Mouse (Mus musculus) adrenal gland, postnatal 0 days (tissue): ENCODE measurements around the gene Eif3b. TPM values are rescaled to one million over a fixed set of nuclear protein-coding genes. Genes with fewer than 3 reads are reported as not detected.

Experiments
- microRNA-seq: library from miRNA; unstranded; fragments of <30 nt; microRNA quantifications from one replicate; pipeline ENCODE4, GENCODE M21; 2016; ENCODE audit warnings: borderline replicate concordance; ENCODE audit not compliant: insufficient number of aligned reads
- polyA plus RNA-seq: library from polyadenylated mRNA; unstranded; fragments of >200 nt; fragmentation: Nextera tagmentation; extraction: Ambion mirVana; gene quantifications from 2 replicates; pipeline ENCODE4 v1.2.1, GENCODE M21; 2015

The Eif3b gene
- polyA plus RNA-seq = 68.2 and 81.5 TPM in 2 replicates

DNA sequence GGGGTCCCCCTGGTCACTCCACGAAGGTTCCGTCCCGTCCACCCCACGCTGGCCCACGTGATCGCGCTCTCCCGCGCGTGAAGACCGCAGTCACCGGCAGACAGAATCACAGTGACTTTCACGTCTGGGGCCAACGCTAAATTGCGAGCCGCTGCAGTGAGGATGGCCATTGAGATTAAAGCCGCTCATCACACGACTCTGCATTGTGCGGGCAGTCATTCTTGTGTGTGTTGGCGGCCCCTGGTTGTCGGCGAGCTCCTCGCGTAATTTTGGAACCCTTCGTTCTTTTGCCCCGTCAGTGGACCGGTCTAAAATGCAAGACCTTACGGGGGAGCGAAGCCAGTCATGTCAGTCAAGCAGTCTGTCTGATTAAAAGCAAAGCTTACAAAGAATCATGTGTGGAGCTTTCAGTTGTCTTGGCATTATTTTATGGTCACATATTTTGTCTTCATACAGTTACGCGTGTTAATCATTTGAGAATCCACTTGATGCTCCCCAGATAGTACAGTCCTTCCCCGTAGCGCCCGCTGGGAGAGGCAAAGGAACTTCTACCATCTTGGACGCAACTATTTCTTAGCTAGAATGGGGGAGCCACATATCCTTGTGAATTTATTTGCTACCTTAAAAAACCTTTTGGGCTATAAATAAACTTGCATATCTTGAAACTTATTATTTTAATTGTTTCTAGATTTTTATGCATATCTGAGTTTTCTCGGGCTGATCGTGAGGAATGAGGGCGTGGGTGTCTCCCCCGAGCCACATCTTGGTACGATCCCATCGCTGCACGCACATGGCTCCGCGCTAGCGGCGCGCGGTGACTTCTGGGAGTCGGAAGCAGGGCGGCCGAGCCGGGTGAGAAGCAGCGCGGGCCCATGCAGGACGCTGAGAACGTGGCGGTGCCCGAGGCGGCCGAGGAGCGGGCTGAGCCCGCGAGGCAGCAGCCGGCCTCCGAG is at the start of gene Eif3b:
Gene Eif3b, plus strand, starts transcription at position 840 of the 953 bp plus-strand sequence.

DNA sequence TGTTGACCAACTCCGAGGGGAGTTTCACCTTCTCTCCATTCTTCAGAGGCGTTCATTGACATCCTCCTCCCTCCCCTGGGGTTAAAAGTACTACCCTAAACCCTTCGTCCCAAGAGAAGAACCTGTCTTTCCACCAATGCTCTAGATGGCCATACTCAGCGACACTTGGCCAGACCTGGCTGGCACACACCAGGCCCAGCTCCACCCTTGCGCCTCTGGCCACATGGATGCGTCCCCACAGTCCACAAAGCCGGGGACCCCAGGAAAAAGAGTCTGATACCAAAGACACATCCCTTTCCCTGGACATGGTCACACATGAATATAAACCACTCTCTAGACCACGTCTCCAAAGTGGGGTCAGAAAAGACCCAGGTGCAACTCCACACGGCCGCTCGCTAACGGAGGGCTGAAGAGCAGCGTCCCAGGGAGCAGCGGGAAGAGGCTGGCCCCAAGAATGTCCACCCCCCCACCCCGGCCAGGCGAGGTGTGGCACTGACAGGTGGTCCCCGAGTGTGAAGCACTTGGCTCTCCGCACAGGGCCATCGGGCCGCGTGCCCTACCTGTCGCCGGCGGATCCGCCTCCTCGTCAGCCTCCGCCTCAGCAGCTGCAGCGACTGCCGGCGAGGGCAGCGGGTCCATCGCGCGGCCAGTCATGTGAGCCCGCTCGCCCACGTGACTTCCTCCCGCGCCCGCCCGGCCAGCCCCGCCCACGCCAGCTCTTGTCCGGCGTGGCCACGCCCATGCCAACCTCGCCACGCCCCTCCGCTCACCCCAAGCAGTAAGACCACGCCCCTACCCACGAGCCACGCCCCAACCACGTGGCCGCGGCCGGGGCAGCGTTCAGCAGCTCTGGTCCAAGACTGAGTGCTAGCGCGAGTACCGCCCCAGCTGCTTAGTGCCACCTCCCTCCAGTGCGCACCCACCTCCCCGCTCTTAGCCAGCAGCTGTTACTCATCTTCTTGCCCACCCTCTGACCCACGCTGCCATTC is 30.2 kb upstream of the Eif3b start, which contains the start of gene Snx8:
Gene Snx8, minus strand, starts transcription at position 675 of the 989 bp plus-strand sequence.

DNA sequence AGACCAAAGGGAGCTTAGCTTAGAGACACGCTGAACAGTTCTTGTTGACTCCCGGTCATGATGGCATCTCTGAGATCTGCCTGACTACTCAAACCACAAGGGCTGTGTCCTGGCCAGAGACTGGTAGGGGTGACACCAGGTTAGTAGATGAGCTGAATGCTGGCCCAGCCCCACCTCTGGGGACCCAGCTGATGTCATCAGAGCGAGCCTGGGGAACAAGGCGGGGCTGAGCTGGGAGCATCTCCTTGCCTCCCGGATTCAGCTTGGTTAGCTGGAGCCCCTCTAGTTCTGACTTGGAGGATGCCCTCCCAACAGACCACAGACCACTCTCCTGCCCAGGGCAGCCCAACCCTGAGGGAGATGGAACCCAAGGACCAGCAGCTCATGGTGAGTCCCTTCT is 26.2 kb downstream of the Eif3b start, which contains the start of gene Gm4869:
Gene Gm4869, plus strand, starts transcription at position 301 of the 400 bp plus-strand sequence.

Small RNAs within 50 kb of the gene (microRNA-seq; reads per million reads assigned to microRNA genes)
- gene Mir7038 = not detected

Other genes with a start within 250 kb of the Eif3b start
- gene Mad1l1, start 97.8 kb upstream of the Eif3b start, polyA plus RNA-seq = 13.4 and 20.0 TPM in 2 replicates
- 42.6 and 44.9 TPM in 2 replicates for gene Nudt1, start 97.7 kb upstream of the Eif3b start, polyA plus RNA-seq
- 24.9 and 27.7 TPM in 2 replicates for gene Mrm2, start 87.4 kb upstream of the Eif3b start, polyA plus RNA-seq
- 16.3 and 16.6 TPM in 2 replicates for gene Snx8, start 30.1 kb upstream of the Eif3b start, polyA plus RNA-seq
- gene Gm4869, start 26.3 kb downstream of the Eif3b start, polyA plus RNA-seq = 0.08 TPM in 1 of 2 replicates, not detected in the other
- gene Chst12, start 86.2 kb downstream of the Eif3b start, polyA plus RNA-seq = 12.0 and 14.4 TPM in 2 replicates
- gene Grifin, start 145.7 kb downstream of the Eif3b start, polyA plus RNA-seq = not detected in 2 replicates
- 8.7 and 10.1 TPM in 2 replicates for gene Lfng, start 188.0 kb downstream of the Eif3b start, polyA plus RNA-seq
- 41.8 and 46.5 TPM in 2 replicates for gene Ttyh3, start 229.7 kb downstream of the Eif3b start, polyA plus RNA-seq